Comparison of ENCODE assay signal across 8 mouse cellular contexts in genomic region chr9:96712758-96713471, GRCm38 (mm10). TPM values are rescaled to one million over a fixed set of nuclear protein-coding genes. Genes with fewer than 3 reads are reported as not detected.
DNase-seq lines count a peak whose midpoint lies in the region; ATAC-seq and TF ChIP-seq lines count a peak whose summit lies in the region.

No protein-coding gene starts in this region.

- H3K36me3 ChIP-seq in hindbrain, embryonic 14.5 days (replicated peaks; ENCODE audit: control insufficient read depth, insufficient read depth): peaks cover 9% of the 10 kb centered on the region; the same call in 1 of the 2 replicates
- no peaks in the 10 kb centered on the region for H3K36me3 ChIP-seq in hindbrain, embryonic 12.5 days
- H3K36me3 ChIP-seq in MEL (ENCODE audit: control insufficient read depth in 1 of 2, insufficient read depth in 2 of 2, low read length in 2 of 2): peaks cover 0 to 19% of the 10 kb centered on the region in 2 experiments; a peak in 2 of 4 replicates
- peaks cover 22% of the 10 kb centered on the region; the same call in 1 of the 2 replicates for H3K36me3 ChIP-seq in intestine, postnatal 0 days (ENCODE audit: control insufficient read depth, insufficient read depth)

- TF ChIP-seq CTCF in MEL (IDR thresholded peaks at IDR 0.05 in 2 of 3, conservative IDR thresholded peaks at IDR 0.05 in 1 of 3; ENCODE audit: control insufficient read depth in 1 of 3, insufficient read depth in 1 of 3, low read depth in 2 of 3, low read length in 3 of 3, poor library complexity in 1 of 3, severe bottlenecking in 1 of 3): no peak
- TF ChIP-seq CTCF in intestine, postnatal 0 days (IDR thresholded peaks at IDR 0.05; ENCODE audit: low read depth): no peak

- peaks cover 23% of the 10 kb centered on the region for H3K4me1 ChIP-seq in hindbrain, embryonic 14.5 days (replicated peaks; ENCODE audit: control insufficient read depth, insufficient read depth, low read length)
- peaks cover 22% of the 10 kb centered on the region for H3K4me1 ChIP-seq in hindbrain, embryonic 12.5 days
- H3K4me1 ChIP-seq in MEL (ENCODE audit: control insufficient read depth in 1 of 2, insufficient read depth in 2 of 2, low read length in 2 of 2): peaks cover 21 to 24% of the 10 kb centered on the region in 2 experiments
- no peaks in the 10 kb centered on the region for H3K4me1 ChIP-seq in intestine, postnatal 0 days (replicated peaks; ENCODE audit: control insufficient read depth, insufficient read depth, low read length)

- H3K27ac ChIP-seq in hindbrain, embryonic 14.5 days: peak overlapping the region; percentile 38; the same call in 1 of the 2 replicates
- H3K27ac ChIP-seq in hindbrain, embryonic 12.5 days: no peak overlapping the region
- peak overlapping the region; percentile 71 for H3K27ac ChIP-seq in MEL (ENCODE audit: control insufficient read depth, low read depth, low read length)
- peak overlapping the region; percentile 8; the same call in 1 of the 2 replicates for H3K27ac ChIP-seq in intestine, postnatal 0 days (ENCODE audit: low read depth, low read length)

- no peak for DNase-seq in hindbrain, embryonic 14.5 days (ENCODE audit: low spot score)
- DNase-seq in MEL (ENCODE audit: low read depth, low spot score): peak; percentile 89
- DNase-seq in gastrocnemius, postnatal 25 days: peak; percentile 67
- DNase-seq in cerebellum, postnatal 36 days: no peak
- DNase-seq in frontal cortex, postnatal 36 days (ENCODE audit: low spot score in 2 of 2): no peak

- no peak overlapping the region for H3K4me3 ChIP-seq in hindbrain, embryonic 14.5 days (replicated peaks; ENCODE audit: low read length)
- no peak overlapping the region for H3K4me3 ChIP-seq in hindbrain, embryonic 12.5 days
- peak overlapping the region; percentile 61 to 75 for H3K4me3 ChIP-seq in MEL (ENCODE audit: control insufficient read depth in 1 of 2, insufficient read depth in 1 of 2, low read depth in 2 of 2, low read length in 2 of 2)
- 0 out of 2 replicates have a peak overlapping the region, but pooled peaks have one; percentile 14 for H3K4me3 ChIP-seq in intestine, postnatal 0 days (ENCODE audit: low read depth, low read length)

- no peak for TF ChIP-seq EP300 in MEL (IDR thresholded peaks at IDR 0.05; ENCODE audit: low read depth in 1 of 2, low read length in 2 of 2)

- 83% methylated on average over 14 of the region's 14 CpGs for WGBS in hindbrain, embryonic 14.5 days
- WGBS in hindbrain, embryonic 12.5 days: 89% methylated on average over 14 of the region's 14 CpGs
- WGBS in intestine, postnatal 0 days: 62% methylated on average over 14 of the region's 14 CpGs

- no peaks in the 10 kb centered on the region for H3K27me3 ChIP-seq in hindbrain, embryonic 14.5 days (ENCODE audit: control insufficient read depth, insufficient read depth, low read length)
- no peaks in the 10 kb centered on the region for H3K27me3 ChIP-seq in hindbrain, embryonic 12.5 days
- H3K27me3 ChIP-seq in MEL (ENCODE audit: control insufficient read depth in 1 of 2, insufficient read depth in 2 of 2, low read length in 2 of 2): no peaks in the 10 kb centered on the region
- no peaks in the 10 kb centered on the region for H3K27me3 ChIP-seq in intestine, postnatal 0 days (replicated peaks; ENCODE audit: control insufficient read depth, insufficient read depth, low read length)

- TF ChIP-seq POLR2A in MEL (IDR thresholded peaks at IDR 0.05; ENCODE audit: control insufficient read depth in 1 of 2, insufficient read depth in 1 of 2, low read depth in 1 of 2, low read length in 2 of 2, poor library complexity in 1 of 2): peak; percentile 23 to 56; a peak in 3 of 4 replicates

- ATAC-seq in hindbrain, embryonic 14.5 days (ENCODE audit: low FRiP score): no peak
- ATAC-seq in hindbrain, embryonic 12.5 days (ENCODE audit: low FRiP score): no peak
- peak; percentile 69; the same call in 1 of the 2 replicates for ATAC-seq in intestine, postnatal 0 days
- ATAC-seq in megakaryocyte-erythroid progenitor cell, adult 5-6 weeks (replicated peaks; ENCODE audit: low FRiP score, low TSS enrichment, poor library complexity, severe bottlenecking): peak; percentile 88

- no peaks in the 10 kb centered on the region for H3K9me3 ChIP-seq in hindbrain, embryonic 14.5 days (ENCODE audit: control insufficient read depth, low read length)
- H3K9me3 ChIP-seq in hindbrain, embryonic 12.5 days (replicated peaks): no peaks in the 10 kb centered on the region
- no peaks in the 10 kb centered on the region for H3K9me3 ChIP-seq in MEL (replicated peaks; ENCODE audit: insufficient read depth, low read length)
- no peaks in the 10 kb centered on the region for H3K9me3 ChIP-seq in intestine, postnatal 0 days (ENCODE audit: control insufficient read depth)

- 0 out of 2 replicates have a peak overlapping the region, but pooled peaks have one; percentile 9 for H3K9ac ChIP-seq in hindbrain, embryonic 14.5 days
- H3K9ac ChIP-seq in hindbrain, embryonic 12.5 days: no peak overlapping the region
- H3K9ac ChIP-seq in MEL (ENCODE audit: control insufficient read depth, low read depth, low read length, poor library complexity, severe bottlenecking): peak overlapping the region; percentile 70
- no peak overlapping the region for H3K9ac ChIP-seq in intestine, postnatal 0 days (ENCODE audit: low read depth, low read length)

- H3K4me2 ChIP-seq in hindbrain, embryonic 14.5 days (replicated peaks): no peak overlapping the region
- H3K4me2 ChIP-seq in hindbrain, embryonic 12.5 days (replicated peaks): no peak overlapping the region
- peak overlapping the region; percentile 43 for H3K4me2 ChIP-seq in intestine, postnatal 0 days (replicated peaks; ENCODE audit: low read depth)

- no peak for TF ChIP-seq RAD21 in MEL (IDR thresholded peaks at IDR 0.05; ENCODE audit: low read depth, low read length)

- peaks cover 11% of the 10 kb centered on the region for H3K79me2 ChIP-seq in MEL (ENCODE audit: control insufficient read depth, insufficient read depth, low read length, poor library complexity)

TF ChIP-seq in MEL, 35 proteins besides CTCF, POLR2A, EP300 and RAD21:
- TF ChIP-seq POLR2AphosphoS2 (IDR thresholded peaks at IDR 0.05; ENCODE audit: low read length) (peak; percentile 47; the same call in 1 of the 2 replicates), UBTF (IDR thresholded peaks at IDR 0.05; ENCODE audit: borderline replicate concordance, insufficient read depth, low read depth, low read length) (no peak), HCFC1 (IDR thresholded peaks at IDR 0.05; ENCODE audit: low read depth, low read length) (peak; percentile 37; the same call in 1 of the 2 replicates), TBP (IDR thresholded peaks at IDR 0.05; ENCODE audit: low read depth, low read length) (peak; percentile 37; the same call in 1 of the 2 replicates), ZNF384 (IDR thresholded peaks at IDR 0.05; ENCODE audit: low read depth, low read length) (peak; percentile 71), MXI1 (IDR thresholded peaks at IDR 0.05; ENCODE audit: low read depth, low read length) (0 out of 2 replicates have a peak, but pooled peaks have one; percentile 58), GABPA (IDR thresholded peaks at IDR 0.05; ENCODE audit: low read depth, low read length) (no peak), NELFE (IDR thresholded peaks at IDR 0.05; ENCODE audit: low read depth, low read length) (no peak), CHD1 (IDR thresholded peaks at IDR 0.05; ENCODE audit: low read depth, low read length) (0 out of 2 replicates have a peak, but pooled peaks have one; percentile 10), MEF2A (IDR thresholded peaks at IDR 0.05; ENCODE audit: extremely low read depth, insufficient replicate concordance, low read depth, low read length, poor library complexity, severe bottlenecking) (no peak), SIN3A (IDR thresholded peaks at IDR 0.05; ENCODE audit: low read length) (peak; percentile 53; the same call in 1 of the 2 replicates), POLR2AphosphoS5 (IDR thresholded peaks at IDR 0.05; ENCODE audit: borderline replicate concordance, low read depth, low read length) (0 out of 2 replicates have a peak, but pooled peaks have one; percentile 50), ETS1 (IDR thresholded peaks at IDR 0.05; ENCODE audit: low read depth, low read length) (no peak), TAL1 (IDR thresholded peaks at IDR 0.05; ENCODE audit: low read length) (no peak), USF2 (IDR thresholded peaks at IDR 0.05; ENCODE audit: borderline replicate concordance in 1 of 2, insufficient read depth in 1 of 2, low read depth in 1 of 2, low read length in 2 of 2) (no peak), GATA1 (IDR thresholded peaks at IDR 0.05; ENCODE audit: low read depth, low read length) (no peak)

RNA-seq across cellular contexts. Expression of gene Zbtb38, which starts 39.7 kb away (rescaled TPM):
- polyA plus RNA-seq in hindbrain, embryonic 14.5 days (2014; fragmentation: Nextera tagmentation; extraction: Ambion mirVana): 46.9 and 52.2 TPM in 2 replicates
- polyA plus RNA-seq in hindbrain, embryonic 12.5 days (2016; fragmentation: Nextera tagmentation; extraction: Ambion mirVana): 18.0 and 20.0 TPM in 2 replicates
- 10.9 TPM in 2 replicates for total RNA-seq in MEL (2012; rRNA removed)
- polyA plus RNA-seq in MEL (2012; ENCODE audit: insufficient read depth in 1 of 2, insufficient read length in 2 of 2, low read depth in 1 of 2, low replicate concordance in 2 of 2, missing spikeins in 1 of 2): 10 to 100 TPM; 12.2 to 65.0 TPM
- total RNA-seq in gastrocnemius, postnatal 25 days (2021): 10 to 100 TPM; 19.3 to 19.8 TPM
- 18.5 and 20.8 TPM in 2 replicates for polyA plus RNA-seq in intestine, postnatal 0 days (2015; fragmentation: Nextera tagmentation; extraction: Ambion mirVana)
- 17.4 and 28.9 TPM in 2 replicates for total RNA-seq in megakaryocyte-erythroid progenitor cell, adult 5-6 weeks (2014; fragmentation: Nextera tagmentation)
- 21.1 and 38.7 TPM in 2 replicates for total RNA-seq in megakaryocyte-erythroid progenitor cell, adult 5-6 weeks (2017)

Comparison
In these comparisons a context has a peak if more than half of its experiments do, and no peak if none do; other contexts are left out.
1. H3K9ac ChIP-seq: peak in hindbrain, embryonic 14.5 days (single experiment) and MEL (single experiment); none in hindbrain, embryonic 12.5 days (single experiment) and intestine, postnatal 0 days (single experiment).
2. ATAC-seq: peak in intestine, postnatal 0 days (single experiment) and megakaryocyte-erythroid progenitor cell, adult 5-6 weeks (single experiment); none in hindbrain, embryonic 14.5 days (single experiment) and hindbrain, embryonic 12.5 days (single experiment).
3. DNase-seq: peak in MEL (single experiment) and gastrocnemius, postnatal 25 days (single experiment); none in hindbrain, embryonic 14.5 days (single experiment), cerebellum, postnatal 36 days (0 of 2) and frontal cortex, postnatal 36 days (0 of 2).
4. H3K4me3 ChIP-seq: peak in MEL (2 of 2) and intestine, postnatal 0 days (single experiment); none in hindbrain, embryonic 14.5 days (single experiment) and hindbrain, embryonic 12.5 days (single experiment).